Mouse (Mus musculus): ENCODE data around the gene Dhrs7b.

GRCm38 (mm10) chr11:60864166-60864565 lies 33.7 kb downstream of the Dhrs7b start:
- TF ChIP-seq CTCF (IDR thresholded peaks at IDR 0.05; ENCODE audit: low read depth) (no peak), EP300 (IDR thresholded peaks at IDR 0.05; ENCODE audit: low read depth) (no peak)
